Mouse (Mus musculus) embryonic facial prominence, embryonic 12.5 days (tissue): ENCODE data around the gene Trpm3. TPM values are rescaled to one million over a fixed set of nuclear protein-coding genes. Genes with fewer than 3 reads are reported as not detected.

Source experiments
- ATAC-seq: fragments of 200-750 bp; cut with Nextera tagmentation; 2 replicates; pipeline ENCODE4 v1.8.0; 2017; ENCODE audit not compliant: insufficient number of reproducible peaks, insufficient read depth, low FRiP score, low TSS enrichment
- H3K27ac ChIP-seq: fragments of 300-500 bp; sonication (generic); 2 replicates; pipeline ENCODE4 v1.5.1; 2016; ENCODE audit warnings: mild to moderate bottlenecking
- H3K27me3 ChIP-seq: fragments of 300-500 bp; sonication (generic); 2 replicates; pipeline ENCODE4 v1.6.1; 2016; ENCODE audit warnings: mild to moderate bottlenecking, moderate library complexity
- H3K36me3 ChIP-seq: fragments of 300-500 bp; sonication (generic); 2 replicates; pipeline ENCODE4 v1.6.1; 2016; ENCODE audit warnings: mild to moderate bottlenecking
- H3K4me1 ChIP-seq: fragments of 300-500 bp; sonication (generic); 2 replicates; pipeline ENCODE4 v1.6.1; 2016
- H3K4me2 ChIP-seq: fragments of 300-500 bp; sonication (generic); replicated peaks from 2 replicates; pipeline ENCODE4 v1.6.1; 2016; ENCODE audit warnings: mild to moderate bottlenecking, moderate library complexity
- H3K4me3 ChIP-seq: fragments of 300-500 bp; sonication (generic); 2 replicates; pipeline ENCODE4 v1.5.1; 2016; ENCODE audit warnings: mild to moderate bottlenecking
- H3K9ac ChIP-seq: fragments of 300-500 bp; sonication (generic); 2 replicates; pipeline ENCODE4 v1.6.1; 2016; ENCODE audit warnings: mild to moderate bottlenecking, moderate library complexity
- H3K9me3 ChIP-seq: fragments of 300-500 bp; sonication (generic); 2 replicates; pipeline ENCODE4 v1.6.1; 2016; ENCODE audit warnings: mild to moderate bottlenecking, moderate library complexity
- WGBS: fragments of 180-500 bp; shearing (Covaris S2); methylation state at CpG from one replicate; pipeline ENCODE4 v1.1.7; 2016; 5-methylcytosine and 5-hydroxymethylcytosine counted together
- polyA plus RNA-seq: library from polyadenylated mRNA; unstranded; fragments of >200 nt; fragmentation: Nextera tagmentation; extraction: Ambion mirVana; gene quantifications from 2 replicates; pipeline ENCODE4 v1.2.1, GENCODE M21; 2016

Trpm3 gene
- polyA plus RNA-seq, 1 experiment from 2014 or later = 12.5 TPM

DNA sequence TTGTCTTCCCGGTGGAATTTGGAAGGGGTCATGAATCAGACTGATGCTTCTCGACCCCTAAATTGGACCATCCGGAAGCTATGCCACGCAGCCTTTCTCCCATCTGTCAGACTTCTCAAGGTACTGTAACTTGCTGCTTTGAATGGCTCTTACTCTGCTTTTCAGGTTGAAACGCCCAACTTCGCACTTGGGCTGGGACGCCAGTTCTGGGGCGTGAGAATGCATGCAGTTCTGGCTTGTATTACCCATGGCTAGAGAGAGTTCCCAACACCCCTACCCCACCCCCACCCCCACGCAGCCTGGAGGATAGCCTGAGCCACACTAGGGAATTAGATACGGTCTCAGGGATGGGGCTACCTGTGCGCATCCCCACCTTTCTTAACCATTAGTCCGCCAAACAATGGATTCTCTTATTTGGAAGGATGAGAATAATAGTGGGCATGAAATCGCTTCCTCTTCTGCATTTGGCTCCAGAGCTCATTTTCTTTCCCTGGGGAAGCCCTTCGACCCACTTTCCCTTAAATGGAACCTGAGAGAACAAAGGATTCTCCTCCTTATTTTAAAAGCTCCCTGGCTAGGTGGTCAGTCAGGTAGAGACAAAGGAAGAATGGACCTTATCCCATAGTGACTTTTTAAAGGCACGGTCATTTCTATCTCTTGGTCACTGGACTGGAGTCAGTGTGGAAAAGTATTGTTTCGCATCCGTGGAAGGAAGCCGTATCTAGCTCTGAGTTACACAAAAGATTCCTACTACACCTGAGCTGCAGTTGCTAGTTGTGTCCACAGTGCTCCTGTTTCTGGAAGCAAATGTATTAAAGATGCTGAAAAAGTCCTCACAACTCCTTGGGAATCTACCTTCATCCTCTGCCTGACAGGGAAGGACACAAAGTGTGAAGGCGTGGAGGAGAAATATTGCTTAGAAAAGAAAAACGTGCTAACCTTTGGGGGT is 309.8 kb downstream of the Trpm3 start:
- Histone ChIP-seq H3K4me1 (0 out of 2 replicates have a peak, but pooled peaks cover 6% of the 10 kb centered on the region), H3K36me3 (no peaks in the 10 kb centered on the region), H3K9ac (peak overlapping the region; percentile 7; the same call in 1 of the 2 replicates), H3K4me2 (peak overlapping the region; percentile 80), H3K27me3 (no peaks in the 10 kb centered on the region), H3K27ac (no peak overlapping the region), H3K9me3 (no peaks in the 10 kb centered on the region), H3K4me3 (peak overlapping the region; percentile 36)
- 0 out of 2 replicates have a peak, but pooled peaks have one; percentile 64 for ATAC-seq
- 23% methylated on average over 20 of the region's 20 CpGs for WGBS

DNA sequence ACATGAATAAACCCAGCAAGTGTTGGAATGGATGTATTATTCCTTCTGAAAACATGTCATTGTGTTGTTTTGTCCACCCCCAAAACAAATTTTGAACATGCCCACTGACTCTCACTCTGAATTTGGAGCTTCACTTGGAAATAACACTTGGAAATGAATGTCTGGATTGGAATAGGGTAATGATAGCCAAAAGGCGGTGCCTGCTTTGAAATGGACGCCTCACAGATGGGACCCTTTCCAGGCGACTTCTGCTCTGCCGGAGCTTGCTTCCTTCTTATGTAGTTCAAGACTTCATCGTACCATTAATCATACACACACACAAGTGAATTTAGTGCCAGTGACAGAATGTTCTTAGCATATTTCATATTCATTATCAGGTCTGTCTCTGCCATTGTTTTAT is 312.4 kb downstream of the Trpm3 start:
- H3K4me2 ChIP-seq = no peak overlapping the region
- H3K4me1 ChIP-seq = 0 out of 2 replicates have a peak, but pooled peaks cover 6% of the 10 kb centered on the region
- no peak overlapping the region for H3K4me3 ChIP-seq
- H3K36me3 ChIP-seq = no peaks in the 10 kb centered on the region
- no peak overlapping the region for H3K9ac ChIP-seq
- ATAC-seq = no peak
- 90% methylated on average over 5 of the region's 5 CpGs for WGBS
- H3K27me3 ChIP-seq = no peaks in the 10 kb centered on the region
- no peaks in the 10 kb centered on the region for H3K9me3 ChIP-seq
- no peak overlapping the region for H3K27ac ChIP-seq

DNA sequence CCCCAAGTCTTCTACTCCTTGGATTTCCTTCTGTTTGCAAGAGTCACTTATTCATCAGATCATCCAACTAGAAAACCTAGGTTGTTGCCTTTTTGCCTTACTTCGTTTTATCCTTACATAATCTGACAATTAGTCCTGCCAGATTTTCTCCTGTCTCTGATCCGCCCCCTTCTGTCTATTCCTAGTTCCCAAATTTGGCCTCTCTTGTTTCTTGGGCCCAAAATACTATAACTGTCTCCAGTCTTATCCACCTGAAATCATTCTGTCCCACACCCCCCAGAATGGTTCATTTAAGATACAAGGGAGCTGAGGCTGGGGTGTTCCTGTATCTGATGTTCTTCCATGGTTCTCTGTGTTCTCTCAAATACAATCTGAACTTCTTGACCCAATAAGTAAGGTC is 318.1 kb downstream of the Trpm3 start:
- H3K4me3 ChIP-seq = no peak overlapping the region
- H3K36me3 ChIP-seq = no peaks in the 10 kb centered on the region
- no peak for ATAC-seq
- no peaks in the 10 kb centered on the region for H3K4me1 ChIP-seq
- H3K27me3 ChIP-seq = no peaks in the 10 kb centered on the region
- H3K27ac ChIP-seq = no peak overlapping the region
- 80% methylated on average over 2 of the region's 2 CpGs for WGBS
- no peak overlapping the region for H3K9ac ChIP-seq
- no peak overlapping the region for H3K4me2 ChIP-seq
- H3K9me3 ChIP-seq = no peaks in the 10 kb centered on the region

DNA sequence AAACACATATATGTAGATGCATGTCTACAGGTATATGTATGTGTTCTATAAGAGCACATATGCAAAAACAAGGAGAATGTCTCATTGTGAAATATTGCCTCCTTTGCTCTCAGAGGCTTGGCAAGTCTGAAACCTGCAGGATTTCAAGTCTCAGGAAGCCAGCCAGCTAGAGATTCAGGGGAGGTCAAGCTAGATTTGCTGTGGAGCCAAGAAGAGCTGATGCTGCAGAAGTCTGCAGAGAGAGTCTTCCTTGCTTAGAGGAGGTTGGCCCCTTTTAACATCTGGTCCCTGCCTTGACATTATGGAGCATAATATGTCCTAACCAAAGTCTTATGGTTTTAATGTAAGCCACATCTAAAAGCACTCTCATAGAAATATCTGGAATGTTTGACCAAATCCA is 323.2 kb downstream of the Trpm3 start:
- no peak for ATAC-seq
- H3K36me3 ChIP-seq = no peaks in the 10 kb centered on the region
- H3K27ac ChIP-seq = no peak overlapping the region
- no peak overlapping the region for H3K4me3 ChIP-seq
- H3K4me2 ChIP-seq = no peak overlapping the region
- no peaks in the 10 kb centered on the region for H3K27me3 ChIP-seq
- H3K9ac ChIP-seq = no peak overlapping the region
- H3K9me3 ChIP-seq = no peaks in the 10 kb centered on the region
- no peaks in the 10 kb centered on the region for H3K4me1 ChIP-seq

DNA sequence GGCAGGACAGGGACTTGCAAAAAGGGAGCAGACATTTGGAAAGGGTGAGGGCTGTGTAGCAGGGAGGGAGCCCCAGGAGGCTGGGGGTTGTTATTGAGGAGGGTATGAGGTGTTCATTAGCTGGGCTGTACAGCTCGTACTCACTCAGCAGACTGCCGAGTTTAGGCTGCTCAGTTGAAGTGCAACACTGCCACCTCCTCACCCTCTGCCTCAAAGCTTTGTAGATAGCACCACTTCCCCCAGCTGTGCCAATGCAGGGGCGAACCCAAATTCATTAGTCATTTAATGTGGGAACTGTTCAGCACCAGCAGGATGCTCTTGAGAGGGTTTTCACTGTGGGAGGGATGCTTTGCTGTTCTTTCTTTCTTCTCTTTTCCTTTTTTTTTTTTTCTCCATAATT is 324.7 kb downstream of the Trpm3 start:
- H3K27ac ChIP-seq = no peak overlapping the region
- ATAC-seq = no peak
- H3K4me2 ChIP-seq = no peak overlapping the region
- H3K36me3 ChIP-seq = no peaks in the 10 kb centered on the region
- WGBS = 55% methylated on average over 3 of the region's 3 CpGs
- H3K9me3 ChIP-seq = no peaks in the 10 kb centered on the region
- no peaks in the 10 kb centered on the region for H3K27me3 ChIP-seq
- no peaks in the 10 kb centered on the region for H3K4me1 ChIP-seq
- no peak overlapping the region for H3K9ac ChIP-seq
- no peak overlapping the region for H3K4me3 ChIP-seq

DNA sequence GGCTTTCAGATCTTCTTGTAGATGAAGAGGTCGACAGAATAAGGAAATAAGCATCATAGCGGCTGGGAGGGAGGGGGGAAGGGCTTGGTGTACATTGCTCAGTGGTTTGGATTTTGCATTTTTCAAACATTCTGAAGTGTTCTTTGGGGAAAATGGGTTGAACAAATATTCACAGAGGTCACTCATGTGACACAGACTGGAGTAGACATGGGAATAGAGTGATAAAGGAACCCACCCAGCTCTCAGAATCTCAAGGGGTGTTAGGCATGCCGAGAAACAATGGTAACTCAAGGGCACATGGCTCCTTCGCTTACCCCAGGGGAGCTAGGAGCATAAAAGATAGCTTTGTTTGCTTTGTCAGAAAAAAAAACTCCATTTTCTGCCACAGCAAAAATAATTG is 330.8 kb downstream of the Trpm3 start:
- no peak overlapping the region for H3K4me2 ChIP-seq
- H3K9me3 ChIP-seq = no peaks in the 10 kb centered on the region
- no peak overlapping the region for H3K27ac ChIP-seq
- no peak overlapping the region for H3K4me3 ChIP-seq
- no peaks in the 10 kb centered on the region for H3K36me3 ChIP-seq
- H3K9ac ChIP-seq = no peak overlapping the region
- H3K27me3 ChIP-seq = no peaks in the 10 kb centered on the region
- WGBS = 72% methylated on average over 4 of the region's 4 CpGs
- no peaks in the 10 kb centered on the region for H3K4me1 ChIP-seq
- ATAC-seq = no peak

DNA sequence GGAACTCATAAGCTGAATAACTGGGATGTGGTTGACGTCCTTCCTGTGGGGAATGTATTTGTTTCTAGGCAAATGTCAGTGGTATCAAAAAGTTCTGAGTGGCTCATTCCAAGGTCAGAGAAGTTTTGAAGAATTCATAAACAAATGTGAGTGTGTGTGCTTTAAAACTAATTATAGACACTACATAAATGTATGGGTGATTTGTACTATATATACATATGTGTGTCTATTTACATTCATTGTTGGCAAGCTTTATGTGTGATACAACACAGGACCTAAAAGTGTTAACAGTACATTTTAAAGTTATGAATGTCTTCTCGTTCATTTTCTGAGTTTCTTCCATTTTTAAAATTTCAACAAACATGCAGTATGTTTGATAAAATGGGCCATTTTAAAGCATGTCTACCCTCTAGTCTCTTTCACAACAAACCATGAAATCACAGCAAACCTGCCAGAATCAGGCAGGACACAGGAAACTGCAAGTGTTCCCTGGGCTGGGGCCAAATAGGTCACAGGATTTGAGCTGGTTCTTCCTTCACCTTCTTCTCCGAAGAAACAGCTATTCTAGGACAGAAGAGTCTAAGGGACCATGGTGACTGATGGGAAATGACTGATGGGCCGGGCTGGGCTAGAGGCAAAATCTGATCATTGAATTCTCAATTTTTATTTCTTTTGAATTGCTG is 334.3 kb downstream of the Trpm3 start:
- H3K4me2 ChIP-seq = no peak overlapping the region
- H3K27ac ChIP-seq = no peak overlapping the region
- no peak for ATAC-seq
- H3K4me1 ChIP-seq = no peaks in the 10 kb centered on the region
- H3K36me3 ChIP-seq = no peaks in the 10 kb centered on the region
- H3K4me3 ChIP-seq = no peak overlapping the region
- H3K9me3 ChIP-seq = no peaks in the 10 kb centered on the region
- 74% methylated on average over 4 of the region's 4 CpGs for WGBS
- no peaks in the 10 kb centered on the region for H3K27me3 ChIP-seq
- H3K9ac ChIP-seq = no peak overlapping the region

DNA sequence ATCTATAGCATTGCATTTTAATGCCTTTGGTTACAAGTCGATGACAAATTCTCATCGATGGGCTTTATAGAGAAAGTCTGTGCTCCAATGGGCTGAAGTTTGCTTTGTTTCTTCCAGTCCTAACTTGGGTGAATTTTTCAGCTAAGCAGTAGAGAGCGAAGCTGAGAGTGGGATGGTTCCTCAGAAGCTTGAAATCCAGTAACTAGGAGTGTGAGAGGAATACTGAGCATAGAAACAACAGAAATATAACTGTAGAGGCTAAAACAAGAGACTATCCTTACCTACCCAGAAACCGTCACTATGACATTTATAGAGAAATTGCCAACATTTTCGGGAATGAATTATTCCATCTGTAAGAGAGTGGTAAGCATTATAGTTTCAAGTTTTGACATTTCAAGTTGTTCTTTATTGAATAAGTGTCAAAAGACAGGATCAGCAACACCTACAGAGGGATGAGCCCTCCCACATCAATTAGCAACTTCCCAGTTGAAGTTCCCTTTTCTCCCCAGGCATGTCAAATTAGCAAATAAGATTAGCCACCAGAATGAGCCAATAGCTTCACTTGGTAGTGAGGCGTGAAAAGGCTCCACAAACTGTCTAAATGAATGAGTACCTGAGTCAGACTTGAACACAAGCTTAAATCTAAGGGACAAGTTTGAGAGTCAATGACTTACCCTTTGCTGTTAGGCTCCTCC is 339.6 kb downstream of the Trpm3 start:
- no peak overlapping the region for H3K9ac ChIP-seq
- H3K36me3 ChIP-seq = no peaks in the 10 kb centered on the region
- H3K9me3 ChIP-seq = no peaks in the 10 kb centered on the region
- H3K27ac ChIP-seq = no peak overlapping the region
- H3K27me3 ChIP-seq = no peaks in the 10 kb centered on the region
- H3K4me2 ChIP-seq = no peak overlapping the region
- 92% methylated on average over 6 of the region's 6 CpGs for WGBS
- no peak for ATAC-seq
- H3K4me3 ChIP-seq = no peak overlapping the region
- no peaks in the 10 kb centered on the region for H3K4me1 ChIP-seq

DNA sequence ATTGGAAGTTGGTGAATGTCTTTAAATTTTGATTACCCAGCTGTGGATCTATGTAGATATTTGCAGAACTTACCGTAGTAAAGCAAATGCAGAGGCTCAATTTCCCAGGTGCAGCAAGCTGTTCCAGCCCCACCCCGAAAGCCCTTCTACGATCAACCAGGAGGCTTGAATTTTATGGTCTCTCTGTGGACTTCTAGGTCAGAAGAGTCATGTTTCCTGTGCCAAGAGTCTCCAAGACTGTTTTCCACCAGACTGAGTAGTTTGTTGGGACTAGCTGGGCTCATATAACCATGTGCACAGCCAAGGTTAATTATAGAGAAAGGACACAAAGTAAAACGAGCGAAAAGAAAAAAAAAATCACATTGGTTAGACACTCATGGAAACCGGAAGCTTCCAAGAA is 364.6 kb downstream of the Trpm3 start:
- Histone ChIP-seq H3K9ac (no peak overlapping the region), H3K4me1 (no peaks in the 10 kb centered on the region), H3K4me3 (no peak overlapping the region), H3K9me3 (no peaks in the 10 kb centered on the region), H3K36me3 (no peaks in the 10 kb centered on the region), H3K27me3 (no peaks in the 10 kb centered on the region), H3K4me2 (no peak overlapping the region), H3K27ac (no peak overlapping the region)
- no peak for ATAC-seq
- WGBS = 79% methylated on average over 6 of the region's 6 CpGs

DNA sequence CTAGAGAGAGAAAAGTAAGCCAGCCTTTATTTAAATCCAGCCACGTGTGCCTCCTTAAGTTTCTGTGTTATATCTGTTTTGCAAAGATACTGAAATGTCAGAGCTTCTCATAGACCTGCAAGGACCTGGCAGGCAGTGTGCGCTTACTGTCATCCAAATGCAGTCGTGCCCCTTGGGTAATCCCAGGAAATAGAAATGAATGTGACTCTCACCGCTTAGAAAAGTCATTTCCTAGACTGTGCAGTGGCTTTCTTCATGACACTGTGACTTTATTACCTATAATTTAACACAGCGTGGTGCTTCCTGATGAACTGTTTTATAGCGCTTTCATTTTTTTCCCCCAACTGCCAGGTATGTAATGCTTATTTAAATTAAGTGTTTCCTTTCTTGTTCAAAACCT is 379.7 kb downstream of the Trpm3 start:
- no peak for ATAC-seq
- no peak overlapping the region for H3K9ac ChIP-seq
- H3K36me3 ChIP-seq = no peaks in the 10 kb centered on the region
- no peaks in the 10 kb centered on the region for H3K9me3 ChIP-seq
- no peak overlapping the region for H3K4me3 ChIP-seq
- no peaks in the 10 kb centered on the region for H3K4me1 ChIP-seq
- 67% methylated on average over 6 of the region's 6 CpGs for WGBS
- no peaks in the 10 kb centered on the region for H3K27me3 ChIP-seq
- no peak overlapping the region for H3K4me2 ChIP-seq
- H3K27ac ChIP-seq = no peak overlapping the region

DNA sequence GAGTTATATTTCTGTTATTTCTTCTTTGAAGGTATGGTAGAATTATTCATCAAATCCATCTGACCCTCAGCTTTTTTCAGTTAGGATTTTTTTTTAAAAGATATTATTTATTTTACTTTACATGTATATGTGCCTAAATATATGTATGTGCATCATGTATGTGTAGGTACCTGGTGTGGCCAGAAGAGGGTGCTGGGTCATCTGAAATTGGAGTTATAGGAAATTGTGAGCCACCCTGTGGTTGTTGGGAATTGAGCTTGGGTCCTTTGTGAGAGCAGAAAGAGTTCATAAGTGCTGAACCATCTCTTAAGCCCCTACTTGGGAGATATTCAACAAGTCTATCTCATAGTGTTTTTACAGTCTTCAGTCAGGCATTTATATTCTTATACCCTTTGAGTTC is 389.1 kb downstream of the Trpm3 start:
- no peak overlapping the region for H3K4me3 ChIP-seq
- no peak for ATAC-seq

More for the DNA sequence above, 389.1 kb downstream of the Trpm3 start:
- Histone ChIP-seq H3K27ac (no peak overlapping the region), H3K9ac (no peak overlapping the region), H3K27me3 (no peaks in the 10 kb centered on the region), H3K4me1 (0 out of 2 replicates have a peak, but pooled peaks cover 2% of the 10 kb centered on the region), H3K36me3 (no peaks in the 10 kb centered on the region), H3K9me3 (no peaks in the 10 kb centered on the region), H3K4me2 (no peak overlapping the region)
